Mouse (Mus musculus): ENCODE data around the gene Retn. TPM values are rescaled to one million over a fixed set of nuclear protein-coding genes. Genes with fewer than 3 reads are reported as not detected.

Gene Retn
- polyA plus RNA-seq, 1 experiment from 2014 or later = 0.41 TPM

GRCm38 (mm10) chr8:3648990-3649389 is 6.6 kb upstream of the Retn start:
- Histone ChIP-seq H3K4me2 (ENCODE audit: low read depth, low read length, severe bottlenecking) (no peak overlapping the region), H3K27me3 (ENCODE audit: control insufficient read depth, insufficient read depth, low read length) (no peaks in the 10 kb centered on the region), H3K36me3 (ENCODE audit: control insufficient read depth, insufficient read depth, low read length) (no peaks in the 10 kb centered on the region), H3K4me1 (replicated peaks; ENCODE audit: control insufficient read depth, insufficient read depth, low read length) (no peaks in the 10 kb centered on the region), H3K9ac (ENCODE audit: low read length) (no peak overlapping the region), H3K9me3 (ENCODE audit: control insufficient read depth, low read length) (no peaks in the 10 kb centered on the region), H3K4me3 (ENCODE audit: low read depth, low read length) (no peak overlapping the region), H3K27ac (ENCODE audit: low read depth, low read length) (no peak overlapping the region)
- no peak for DNase-seq (ENCODE audit: low spot score)
- 35% methylated on average over 1 of the region's 1 CpGs for WGBS
- ATAC-seq (replicated peaks; ENCODE audit: low FRiP score) = 0 out of 2 replicates have a peak, but pooled peaks have one; percentile 36

GRCm38 (mm10) chr8:3652845-3653244 is 2.7 kb upstream of the Retn start:
- H3K4me2 ChIP-seq (ENCODE audit: low read depth, low read length, severe bottlenecking) = no peak overlapping the region
- no peak overlapping the region for H3K9ac ChIP-seq (ENCODE audit: low read length)
- H3K9me3 ChIP-seq (ENCODE audit: control insufficient read depth, low read length) = no peaks in the 10 kb centered on the region
- H3K36me3 ChIP-seq (ENCODE audit: control insufficient read depth, insufficient read depth, low read length) = no peaks in the 10 kb centered on the region
- 66% methylated on average over 3 of the region's 3 CpGs for WGBS
- H3K27ac ChIP-seq (ENCODE audit: low read depth, low read length) = no peak overlapping the region
- H3K4me3 ChIP-seq (ENCODE audit: low read depth, low read length) = no peak overlapping the region
- DNase-seq (ENCODE audit: low spot score) (no peak), ATAC-seq (replicated peaks; ENCODE audit: low FRiP score) (no peak)
- H3K27me3 ChIP-seq (ENCODE audit: control insufficient read depth, insufficient read depth, low read length) = no peaks in the 10 kb centered on the region
- H3K4me1 ChIP-seq (replicated peaks; ENCODE audit: control insufficient read depth, insufficient read depth, low read length) = no peaks in the 10 kb centered on the region; the same call in 1 of the 2 replicates

GRCm38 (mm10) chr8:3654726-3655508 is 653 bp upstream of the Retn start:
- no peak overlapping the region for H3K27ac ChIP-seq (ENCODE audit: low read depth, low read length)
- DNase-seq (ENCODE audit: low spot score) = no peak
- no peaks in the 10 kb centered on the region for H3K27me3 ChIP-seq (ENCODE audit: control insufficient read depth, insufficient read depth, low read length)
- H3K4me1 ChIP-seq (replicated peaks; ENCODE audit: control insufficient read depth, insufficient read depth, low read length) = no peaks in the 10 kb centered on the region; the same call in 1 of the 2 replicates
- no peak overlapping the region for H3K4me2 ChIP-seq (ENCODE audit: low read depth, low read length, severe bottlenecking)
- WGBS = 79% methylated on average over 11 of the region's 11 CpGs
- no peak for ATAC-seq (replicated peaks; ENCODE audit: low FRiP score)
- no peaks in the 10 kb centered on the region for H3K36me3 ChIP-seq (ENCODE audit: control insufficient read depth, insufficient read depth, low read length)
- no peak overlapping the region for H3K4me3 ChIP-seq (ENCODE audit: low read depth, low read length)
- no peak overlapping the region for H3K9ac ChIP-seq (ENCODE audit: low read length)
- no peaks in the 10 kb centered on the region for H3K9me3 ChIP-seq (ENCODE audit: control insufficient read depth, low read length)

- H3K4me3 ChIP-seq (ENCODE audit: low read depth, low read length) = no peak overlapping the region
- no peak overlapping the region for H3K27ac ChIP-seq (ENCODE audit: low read depth, low read length)
- 21% methylated on average over 7 of the region's 7 CpGs for WGBS
Observed at GRCm38 (mm10) chr8:3656725-3657381, 1.3 kb downstream of the Retn start.

GRCm38 (mm10) chr8:3660889-3661288 is 5.3 kb downstream of the Retn start:
- DNase-seq (ENCODE audit: low spot score) = no peak
- 81% methylated on average over 8 of the region's 8 CpGs for WGBS
- no peaks in the 10 kb centered on the region for H3K9me3 ChIP-seq (ENCODE audit: control insufficient read depth, low read length)

More at GRCm38 (mm10) chr8:3656725-3657381, 1.3 kb downstream of the Retn start:
- no peak for DNase-seq (ENCODE audit: low spot score)
- H3K9me3 ChIP-seq (ENCODE audit: control insufficient read depth, low read length) = no peaks in the 10 kb centered on the region
- peak; percentile 71; the same call in 1 of the 2 replicates for ATAC-seq (replicated peaks; ENCODE audit: low FRiP score)
- peak overlapping the region; percentile 24; the same call in 1 of the 2 replicates for H3K4me2 ChIP-seq (ENCODE audit: low read depth, low read length, severe bottlenecking)
- H3K27me3 ChIP-seq (ENCODE audit: control insufficient read depth, insufficient read depth, low read length) = no peaks in the 10 kb centered on the region
- H3K36me3 ChIP-seq (ENCODE audit: control insufficient read depth, insufficient read depth, low read length) = no peaks in the 10 kb centered on the region
- no peak overlapping the region for H3K9ac ChIP-seq (ENCODE audit: low read length)
- no peaks in the 10 kb centered on the region; the same call in 1 of the 2 replicates for H3K4me1 ChIP-seq (replicated peaks; ENCODE audit: control insufficient read depth, insufficient read depth, low read length)

GRCm38 (mm10) chr8:3664405-3664804 is 8.8 kb downstream of the Retn start:
- ATAC-seq (replicated peaks; ENCODE audit: low FRiP score) = no peak
- H3K9me3 ChIP-seq (ENCODE audit: control insufficient read depth, low read length) = no peaks in the 10 kb centered on the region
- H3K27ac ChIP-seq (ENCODE audit: low read depth, low read length) = no peak overlapping the region
- no peaks in the 10 kb centered on the region for H3K36me3 ChIP-seq (ENCODE audit: control insufficient read depth, insufficient read depth, low read length)
- WGBS = 75% methylated on average over 5 of the region's 5 CpGs
- no peaks in the 10 kb centered on the region for H3K27me3 ChIP-seq (ENCODE audit: control insufficient read depth, insufficient read depth, low read length)
- DNase-seq (ENCODE audit: low spot score) = no peak
- H3K4me3 ChIP-seq (ENCODE audit: low read depth, low read length) = no peak overlapping the region
- H3K4me2 ChIP-seq (ENCODE audit: low read depth, low read length, severe bottlenecking) = no peak overlapping the region
- H3K4me1 ChIP-seq (replicated peaks; ENCODE audit: control insufficient read depth, insufficient read depth, low read length) = no peaks in the 10 kb centered on the region
- H3K9ac ChIP-seq (ENCODE audit: low read length) = no peak overlapping the region

More at GRCm38 (mm10) chr8:3660889-3661288, 5.3 kb downstream of the Retn start:
- H3K9ac ChIP-seq (ENCODE audit: low read length) = no peak overlapping the region
- H3K4me1 ChIP-seq (replicated peaks; ENCODE audit: control insufficient read depth, insufficient read depth, low read length) = no peaks in the 10 kb centered on the region; the same call in 1 of the 2 replicates
- no peaks in the 10 kb centered on the region for H3K27me3 ChIP-seq (ENCODE audit: control insufficient read depth, insufficient read depth, low read length)
- H3K4me2 ChIP-seq (ENCODE audit: low read depth, low read length, severe bottlenecking) = no peak overlapping the region
- no peak overlapping the region for H3K4me3 ChIP-seq (ENCODE audit: low read depth, low read length)
- no peak for ATAC-seq (replicated peaks; ENCODE audit: low FRiP score)
- H3K36me3 ChIP-seq (ENCODE audit: control insufficient read depth, insufficient read depth, low read length) = no peaks in the 10 kb centered on the region
- H3K27ac ChIP-seq (ENCODE audit: low read depth, low read length) = no peak overlapping the region

- H3K4me1 ChIP-seq (replicated peaks; ENCODE audit: control insufficient read depth, insufficient read depth, low read length) = no peaks in the 10 kb centered on the region
- no peaks in the 10 kb centered on the region for H3K9me3 ChIP-seq (ENCODE audit: control insufficient read depth, low read length)
- ATAC-seq (replicated peaks; ENCODE audit: low FRiP score) (no peak), DNase-seq (ENCODE audit: low spot score) (no peak)
- no peaks in the 10 kb centered on the region for H3K36me3 ChIP-seq (ENCODE audit: control insufficient read depth, insufficient read depth, low read length)
- no peak within 1 kb of the TSS for H3K27ac ChIP-seq (ENCODE audit: low read depth, low read length)
- H3K9ac ChIP-seq (ENCODE audit: low read length) = no peak within 1 kb of the TSS
- 76% methylated on average over 6 of the region's 6 CpGs for WGBS
- no peak within 1 kb of the TSS for H3K4me3 ChIP-seq (ENCODE audit: low read depth, low read length)
- no peaks in the 10 kb centered on the region for H3K27me3 ChIP-seq (ENCODE audit: control insufficient read depth, insufficient read depth, low read length)
- H3K4me2 ChIP-seq (ENCODE audit: low read depth, low read length, severe bottlenecking) = no peak within 1 kb of the TSS
Observed at GRCm38 (mm10) chr8:3665507-3665906, 9.9 kb downstream of the Retn start, which contains the start of gene Mcemp1. Mcemp1 (plus strand) TSS chr8:3665754.

GRCm38 (mm10) chr8:3670388-3670787 is 14.8 kb downstream of the Retn start:
- no peaks in the 10 kb centered on the region for H3K36me3 ChIP-seq (ENCODE audit: control insufficient read depth, insufficient read depth, low read length)
- 88% methylated on average over 2 of the region's 2 CpGs for WGBS
- H3K4me2 ChIP-seq (ENCODE audit: low read depth, low read length, severe bottlenecking) = no peak overlapping the region
- no peaks in the 10 kb centered on the region for H3K27me3 ChIP-seq (ENCODE audit: control insufficient read depth, insufficient read depth, low read length)
- no peaks in the 10 kb centered on the region for H3K4me1 ChIP-seq (replicated peaks; ENCODE audit: control insufficient read depth, insufficient read depth, low read length)
- no peaks in the 10 kb centered on the region for H3K9me3 ChIP-seq (ENCODE audit: control insufficient read depth, low read length)
- H3K4me3 ChIP-seq (ENCODE audit: low read depth, low read length) = no peak overlapping the region
- no peak overlapping the region for H3K9ac ChIP-seq (ENCODE audit: low read length)
- no peak for DNase-seq (ENCODE audit: low spot score)
- no peak for ATAC-seq (replicated peaks; ENCODE audit: low FRiP score)
- H3K27ac ChIP-seq (ENCODE audit: low read depth, low read length) = no peak overlapping the region
